Mouse (Mus musculus) intestine, embryonic 14.5 days (tissue): ENCODE measurements around the gene Chst7. TPM values are rescaled to one million over a fixed set of nuclear protein-coding genes. Genes with fewer than 3 reads are reported as not detected.

Source experiments
- ATAC-seq: fragments of 200-750 bp; cut with Nextera tagmentation; replicated peaks from 2 replicates; pipeline ENCODE4 v1.8.0; 2017; ENCODE audit warnings: low read depth, moderate number of reproducible peaks, moderate TSS enrichment, moderate library complexity; ENCODE audit not compliant: low FRiP score, low TSS enrichment
- DNase-seq: peaks from one replicate; pipeline ENCODE4 v3.0.0-alpha.2; 2018; ENCODE audit warnings: low spot score
- H3K27ac ChIP-seq: fragments of 300-500 bp; sonication (generic); 2 replicates; pipeline ENCODE4 v1.5.1; 2014; ENCODE audit warnings: low read depth, mild to moderate bottlenecking, control low read depth
- H3K27me3 ChIP-seq: fragments of 300-500 bp; sonication (generic); replicated peaks from 2 replicates; pipeline ENCODE4 v1.6.1; 2014; ENCODE audit warnings: low read length, control low read depth; ENCODE audit not compliant: control insufficient read depth, insufficient read depth
- H3K36me3 ChIP-seq: fragments of 300-500 bp; sonication (generic); 2 replicates; pipeline ENCODE4 v1.6.1; 2014; ENCODE audit warnings: low read length, control low read depth; ENCODE audit not compliant: control insufficient read depth, insufficient read depth
- H3K4me1 ChIP-seq: fragments of 300-500 bp; sonication (generic); replicated peaks from 2 replicates; pipeline ENCODE4 v1.6.1; 2014; ENCODE audit warnings: low read length, control low read depth, mixed read lengths; ENCODE audit not compliant: control insufficient read depth, insufficient read depth
- H3K4me2 ChIP-seq: fragments of 300-500 bp; sonication (generic); 2 replicates; pipeline ENCODE4 v1.6.1; 2014; ENCODE audit warnings: low read length
- H3K4me3 ChIP-seq: fragments of 300-500 bp; sonication (generic); 2 replicates; pipeline ENCODE4 v1.5.1; 2014; ENCODE audit warnings: low read depth, low read length, control low read depth, mixed read lengths
- H3K9ac ChIP-seq: fragments of 300-500 bp; sonication (generic); 2 replicates; pipeline ENCODE4 v1.6.1; 2014; ENCODE audit warnings: mild to moderate bottlenecking, low read length
- H3K9me3 ChIP-seq: fragments of 300-500 bp; sonication (generic); 2 replicates; pipeline ENCODE4 v1.6.1; 2016; ENCODE audit warnings: low read length, control low read depth; ENCODE audit not compliant: control insufficient read depth
- WGBS: fragments of 180-500 bp; shearing (Covaris S2); extraction: QIAGEN DNeasy Blood & Tissue Kit; methylation state at CpG from one replicate; pipeline ENCODE4 v1.1.7; 2014; 5-methylcytosine and 5-hydroxymethylcytosine counted together
- polyA plus RNA-seq: library from polyadenylated mRNA; unstranded; fragments of >200 nt; fragmentation: Nextera tagmentation; extraction: Ambion mirVana; gene quantifications from 2 replicates; pipeline ENCODE4 v1.2.1, GENCODE M21; 2014

Chst7 gene
- polyA plus RNA-seq, 1 experiment from 2014 or later: 3.6 TPM

DNA sequence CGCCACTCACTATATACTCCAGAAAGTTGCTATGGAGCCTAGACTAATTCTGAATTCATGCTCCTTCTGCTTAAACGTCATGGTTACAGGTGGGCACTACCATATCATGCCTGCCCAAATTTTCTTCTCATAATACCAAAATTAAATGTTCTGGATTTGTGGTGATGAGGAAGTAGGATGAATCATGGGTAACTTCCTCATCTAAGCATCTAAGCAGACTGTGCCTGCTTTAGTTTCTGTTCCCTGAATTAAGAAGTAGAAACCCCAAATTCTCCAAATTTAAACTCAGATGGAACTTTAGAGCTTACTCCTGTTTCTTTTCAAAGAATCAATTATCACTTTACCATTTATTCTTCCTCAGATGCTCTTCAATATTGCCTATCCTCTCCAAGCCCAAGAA, 58.4 kb downstream of the Chst7 start:
- no peak overlapping the region for H3K9ac ChIP-seq
- 76% methylated on average over 2 of the region's 2 CpGs for WGBS
- no peaks in the 10 kb centered on the region for H3K27me3 ChIP-seq
- no peak overlapping the region for H3K27ac ChIP-seq
- H3K36me3 ChIP-seq: no peaks in the 10 kb centered on the region
- H3K4me1 ChIP-seq: no peaks in the 10 kb centered on the region
- DNase-seq (no peak), ATAC-seq (no peak)
- H3K4me3 ChIP-seq: no peak overlapping the region
- no peak overlapping the region for H3K4me2 ChIP-seq
- no peaks in the 10 kb centered on the region for H3K9me3 ChIP-seq

DNA sequence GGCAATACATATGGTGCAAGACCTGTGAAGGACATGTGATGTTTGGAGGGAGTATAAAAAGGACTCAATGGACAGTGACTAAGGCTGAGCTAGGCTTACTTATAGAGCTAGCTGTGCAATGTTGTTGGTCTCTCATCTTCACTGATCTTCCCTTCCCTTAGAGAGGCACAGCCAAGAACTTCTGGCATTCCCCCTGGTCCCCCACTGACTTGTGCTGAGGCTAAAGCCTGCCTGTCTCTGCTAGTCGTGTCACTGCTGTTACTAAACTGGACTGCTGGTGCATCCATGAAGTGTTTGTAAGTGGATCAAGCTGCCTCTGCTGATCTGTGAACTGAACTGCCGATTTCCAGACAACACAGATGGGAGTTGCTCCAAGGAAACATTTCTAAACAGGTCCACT, 66.1 kb downstream of the Chst7 start:
- DNase-seq: no peak
- Histone ChIP-seq H3K27me3 (no peaks in the 10 kb centered on the region), H3K4me3 (no peak overlapping the region), H3K36me3 (no peaks in the 10 kb centered on the region), H3K4me1 (no peaks in the 10 kb centered on the region), H3K4me2 (no peak overlapping the region), H3K9ac (no peak overlapping the region), H3K27ac (no peak overlapping the region), H3K9me3 (no peaks in the 10 kb centered on the region)
- no peak for ATAC-seq
- WGBS: 72% methylated on average over 2 of the region's 2 CpGs

DNA sequence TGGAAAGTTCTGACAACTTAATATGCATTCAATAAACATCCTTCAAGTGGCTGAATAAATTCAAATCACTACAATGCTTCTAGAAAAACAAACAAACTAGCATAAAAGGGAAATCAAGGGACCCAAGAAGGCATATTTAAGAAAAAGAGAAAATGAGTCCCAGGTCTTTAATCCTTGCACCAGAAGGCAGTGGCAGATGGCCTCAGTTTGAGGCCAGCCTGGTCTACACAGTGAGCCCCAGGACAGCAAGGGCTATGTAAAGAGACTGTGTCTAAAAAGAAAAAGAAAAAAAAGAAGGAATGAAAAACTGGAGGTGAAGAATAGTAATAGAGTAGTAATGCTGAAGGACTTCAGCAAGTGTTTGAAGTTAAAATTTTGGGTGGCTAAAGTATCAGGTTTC, 69.6 kb downstream of the Chst7 start:
- DNase-seq (no peak), ATAC-seq (no peak)
- Histone ChIP-seq H3K4me2 (no peak overlapping the region), H3K4me1 (no peaks in the 10 kb centered on the region), H3K27ac (no peak overlapping the region), H3K27me3 (no peaks in the 10 kb centered on the region), H3K9ac (no peak overlapping the region), H3K4me3 (no peak overlapping the region), H3K36me3 (no peaks in the 10 kb centered on the region), H3K9me3 (no peaks in the 10 kb centered on the region)

DNA sequence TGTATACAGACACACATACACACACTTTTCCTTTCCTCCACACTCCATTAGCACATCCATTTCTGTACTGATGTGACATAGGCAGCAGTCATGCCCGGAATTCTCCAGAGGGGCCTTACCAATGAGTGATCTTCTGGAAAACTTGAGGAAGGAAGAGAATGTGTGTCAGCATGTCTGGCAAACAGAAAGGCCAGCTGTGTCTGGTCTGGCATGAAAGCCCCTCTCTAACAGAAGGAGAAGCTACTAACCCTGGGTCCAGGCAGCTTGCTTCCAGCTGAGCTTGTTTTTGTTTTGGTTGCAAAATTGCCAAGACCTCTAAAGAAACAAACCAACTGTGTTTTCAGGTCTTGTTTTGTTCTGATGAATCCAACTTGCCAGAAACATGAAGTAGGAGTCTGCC, 70.1 kb downstream of the Chst7 start:
- ATAC-seq: no peak
- DNase-seq: no peak
- H3K4me3 ChIP-seq: no peak overlapping the region
- no peaks in the 10 kb centered on the region for H3K9me3 ChIP-seq
- no peak overlapping the region for H3K9ac ChIP-seq
- no peaks in the 10 kb centered on the region for H3K36me3 ChIP-seq
- no peak overlapping the region for H3K27ac ChIP-seq
- no peaks in the 10 kb centered on the region for H3K4me1 ChIP-seq
- 68% methylated on average over 1 of the region's 1 CpGs for WGBS
- no peak overlapping the region for H3K4me2 ChIP-seq
- H3K27me3 ChIP-seq: no peaks in the 10 kb centered on the region

Other genes with a start within 250 kb of the Chst7 start
- 0.81 and 1.2 TPM in 2 replicates for gene Slc9a7, start 232.2 kb downstream of the Chst7 start, polyA plus RNA-seq